15 mouse cellular contexts compared by ENCODE assay signal in genomic region chr6:127933841-127934240, GRCm38 (mm10). TPM values are rescaled to one million over a fixed set of nuclear protein-coding genes. Genes with fewer than 3 reads are reported as not detected.
DNase-seq lines count a peak whose midpoint lies in the region; TF ChIP-seq lines count a peak whose summit lies in the region.
"Had no signal": no experiment of that assay in that cellular context is flagged by ENCODE, and none has a peak within 500 bp of the region (broad histone marks: within the 10 kb centered on the region; RNA-seq: fewer than 3 reads in every experiment).

No protein-coding gene starts in this region.

- H3K4me1 ChIP-seq in liver, adult 2 months (ENCODE audit: control insufficient read depth, insufficient read depth, low read length): no peaks in the 10 kb centered on the region
- H3K4me1 ChIP-seq: liver, embryonic 15.5 days had no signal

- H3K79me2 ChIP-seq in liver, adult 2 months (ENCODE audit: control insufficient read depth, insufficient read depth, low read length): no peaks in the 10 kb centered on the region

- H3K4me3 ChIP-seq in liver, adult 2 months (ENCODE audit: insufficient read depth, low read depth, low read length): no peak overlapping the region
- H3K4me3 ChIP-seq: heart, embryonic 13.5 days; hindbrain, embryonic 13.5 days; layer of hippocampus, adult 2 months; liver, embryonic 15.5 days had no signal

- peak; percentile 33 to 54 for DNase-seq in heart, adult 18-20 months
- no peak for DNase-seq in heart, postnatal 4 days
- peak; percentile 12 for DNase-seq in liver, adult 2 months (ENCODE audit: extremely low read depth, low read depth, low spot score)
- DNase-seq in liver: no peak
- peak; percentile 13 to 22 for DNase-seq in heart, postnatal 36 days
- peak; percentile 70 for DNase-seq in lung, postnatal 36 days
- no peak for DNase-seq in embryo, embryonic 11 days
- DNase-seq in layer of hippocampus, adult 11-12 months (ENCODE audit: low spot score): no peak
- DNase-seq: cerebellum, postnatal 14 days; thymus, adult 2 months had no signal

- no peak overlapping the region for H3K9ac ChIP-seq in liver, adult 2 months (ENCODE audit: low read depth, low read length)
- H3K9ac ChIP-seq: heart, embryonic 13.5 days; hindbrain, embryonic 13.5 days; liver, embryonic 15.5 days had no signal

- WGBS in liver, adult 2 months: 92% methylated on average over 5 of the region's 5 CpGs

- H3K36me3 ChIP-seq in liver, adult 2 months (ENCODE audit: control insufficient read depth, insufficient read depth, low read length): no peaks in the 10 kb centered on the region
- H3K36me3 ChIP-seq: heart, embryonic 13.5 days; liver, embryonic 15.5 days had no signal

- H3K27ac ChIP-seq in liver, adult 2 months (replicated peaks; ENCODE audit: insufficient read depth, low read depth, low read length): no peak overlapping the region
- H3K27ac ChIP-seq: hindbrain, embryonic 13.5 days; layer of hippocampus, adult 2 months; liver, embryonic 15.5 days had no signal

- no peak for TF ChIP-seq POLR2A in liver, adult 2 months (IDR thresholded peaks at IDR 0.05; ENCODE audit: extremely low read depth, insufficient read depth, low read length)

- no peak for TF ChIP-seq CTCF in liver, adult 2 months (IDR thresholded peaks at IDR 0.05; ENCODE audit: low read depth, low read length)

- intact Hi-C loops in heart, postnatal 36 days (cut with DNase I): no loop called here

- no peaks in the 10 kb centered on the region for H3K27me3 ChIP-seq in liver, adult 2 months (ENCODE audit: control insufficient read depth, insufficient read depth, low read length)
- H3K27me3 ChIP-seq: heart, embryonic 13.5 days; hindbrain, embryonic 13.5 days; liver, embryonic 15.5 days had no signal

RNA-seq across cellular contexts. Expression of gene Tspan11, which starts 46.5 kb away (rescaled TPM):
- 1 to 10 TPM in 1 of 2 experiments, under 1 TPM in 1; 0.57 to 1.2 TPM for total RNA-seq in heart, adult 18-20 months (2021)
- total RNA-seq in heart, postnatal 4 days (2021): 1 to 10 TPM; 2.3 to 3.9 TPM
- under 0.01 TPM in 1 of 2 replicates, not detected in the other for total RNA-seq in liver, adult 2 months (2014; rRNA removed)
- not detected in 2 replicates for polyA plus RNA-seq in liver, adult 2 months (2012; rRNA removed)
- 1 to 10 TPM; 1.1 to 1.6 TPM for total RNA-seq in heart, postnatal 36 days (2021)
- total RNA-seq: MEL had no signal

Comparison
In these comparisons a context has a peak if more than half of its experiments do, and no peak if none do; other contexts are left out.
1. DNase-seq: peak in heart, adult 18-20 months (2 of 2), liver, adult 2 months (single experiment), heart, postnatal 36 days (2 of 2) and lung, postnatal 36 days (single experiment); none in heart, postnatal 4 days (single experiment), liver (single experiment), embryo, embryonic 11 days (single experiment) and layer of hippocampus, adult 11-12 months (single experiment).